Mouse (Mus musculus) ES-E14 (cell line): ENCODE measurements around the gene Bpi. TPM values are rescaled to one million over a fixed set of nuclear protein-coding genes. Genes with fewer than 3 reads are reported as not detected.
A peak's percentile ranks its signal among the peaks of the same experiment; 100 is the strongest.

ENCODE experiments used
- DNase-seq: peaks from one replicate; pipeline ENCODE4 v3.0.0-alpha.2; 2013; ENCODE audit warnings: low read depth, low spot score
- H3K27ac ChIP-seq: 2 replicates; pipeline ENCODE4 v1.5.1; 2012; ENCODE audit warnings: low read depth, mild to moderate bottlenecking, low read length, moderate library complexity, mixed read lengths; ENCODE audit not compliant: poor library complexity, insufficient read depth, severe bottlenecking
- H3K36me3 ChIP-seq: 2 replicates; pipeline ENCODE4 v1.6.1; 2012; ENCODE audit warnings: mild to moderate bottlenecking, low read length, moderate library complexity, mixed read lengths; ENCODE audit not compliant: control insufficient read depth, poor library complexity, insufficient read depth, severe bottlenecking
- H3K4me1 ChIP-seq, 2 experiments: fragments of 150-350 bp in 1 of 2; sonication (generic) in 1 of 2; 2 replicates each; pipeline ENCODE4 v1.6.1; 2012; ENCODE audit warnings: low read length in 2 of 2, mild to moderate bottlenecking in 1 of 2, mixed read lengths in 1 of 2; ENCODE audit not compliant: control insufficient read depth in 2 of 2, insufficient read depth in 2 of 2, poor library complexity in 1 of 2
- H3K4me3 ChIP-seq, 2 experiments: fragments of 150-350 bp in 1 of 2; sonication (generic) in 1 of 2; 2 replicates each; pipeline ENCODE4 v1.5.1; 2012; ENCODE audit warnings: low read length in 2 of 2, low read depth in 1 of 2, mild to moderate bottlenecking in 1 of 2, mixed read lengths in 1 of 2; ENCODE audit not compliant: insufficient read depth in 1 of 2, poor library complexity in 1 of 2, severe bottlenecking in 1 of 2
- H3K9ac ChIP-seq: 2 replicates; pipeline ENCODE4 v1.6.1; 2012; ENCODE audit warnings: low read depth, mild to moderate bottlenecking, low read length, mixed read lengths; ENCODE audit not compliant: poor library complexity, insufficient read depth, severe bottlenecking
- H3K9me3 ChIP-seq: fragments of 150-350 bp; sonication (generic); 2 replicates; pipeline ENCODE4 v1.6.1; 2012; ENCODE audit warnings: low read depth, mild to moderate bottlenecking, low read length; ENCODE audit not compliant: control insufficient read depth, insufficient read depth
- CHD2 ChIP-seq: IDR thresholded peaks from 2 replicates; pipeline ENCODE4 v1.6.1; 2014; ENCODE audit warnings: mild to moderate bottlenecking, low read depth, low read length, inconsistent platforms
- HCFC1 ChIP-seq: IDR thresholded peaks from 2 replicates; pipeline ENCODE4 v1.6.1; 2012; ENCODE audit warnings: low read length, inconsistent platforms, borderline replicate concordance; ENCODE audit not compliant: insufficient read depth
- MAFK ChIP-seq: IDR thresholded peaks from 2 replicates; pipeline ENCODE4 v1.6.1; 2014; ENCODE audit warnings: mild to moderate bottlenecking, low read depth, low read length, inconsistent platforms; ENCODE audit not compliant: insufficient read depth
- ZC3H11A ChIP-seq: IDR thresholded peaks from 2 replicates; pipeline ENCODE4 v1.6.1; 2012; ENCODE audit warnings: low read depth, mild to moderate bottlenecking, inconsistent platforms, low read length, borderline replicate concordance
- ZNF384 ChIP-seq: IDR thresholded peaks from 2 replicates; pipeline ENCODE4 v1.6.1; 2012; ENCODE audit warnings: low read depth, low read length, inconsistent platforms
- in situ Hi-C, 2 experiments: fragments of 600-800 bp; cut with MboI; formaldehyde crosslinking; loops; one replicate each; pipeline ENCODE4 v1.15.1; 2025; ENCODE audit warnings: low sequenced_read_pairs in 2 of 2, inconsistent platforms in 1 of 2; ENCODE audit not compliant: unreplicated experiment in 2 of 2
- total RNA-seq: library from RNA; depleted of rRNA; stranded (reverse); fragments of 300-350 nt; gene quantifications from 2 replicates; pipeline ENCODE4 v1.2.3, GENCODE M21; 2012

Gene Bpi
- total RNA-seq, 1 experiment = 0.31 TPM

GRCm38 (mm10) chr2:158250558-158250957, 7.3 kb upstream of the Bpi start:
- Histone ChIP-seq H3K36me3 (no peaks in the 10 kb centered on the region), H3K27ac (no peak overlapping the region), H3K4me3 (no peak overlapping the region), H3K9ac (no peak overlapping the region), H3K4me1 (no peaks in the 10 kb centered on the region), H3K9me3 (no peaks in the 10 kb centered on the region)
- no peak for DNase-seq
- TF ChIP-seq ZC3H11A = no peak
- no peak for TF ChIP-seq MAFK
- no peak for TF ChIP-seq HCFC1
- no peak for TF ChIP-seq ZNF384
- TF ChIP-seq CHD2 = no peak
- in situ Hi-C loops = no loop called here

GRCm38 (mm10) chr2:158253806-158254205, 4.1 kb upstream of the Bpi start:
- in situ Hi-C loops = no loop called here
- no peaks in the 10 kb centered on the region for H3K36me3 ChIP-seq
- H3K27ac ChIP-seq = no peak overlapping the region
- no peak overlapping the region for H3K4me3 ChIP-seq
- TF ChIP-seq HCFC1 (no peak), ZNF384 (no peak), MAFK (no peak), ZC3H11A (no peak), CHD2 (no peak)
- no peaks in the 10 kb centered on the region for H3K9me3 ChIP-seq
- no peak overlapping the region for H3K9ac ChIP-seq
- no peak for DNase-seq
- peaks cover 3 to 8% of the 10 kb centered on the region in 2 experiments; a peak in 2 of 4 replicates for H3K4me1 ChIP-seq

GRCm38 (mm10) chr2:158256894-158257293, 1.0 kb upstream of the Bpi start:
- Histone ChIP-seq H3K36me3 (no peaks in the 10 kb centered on the region), H3K4me3 (no peak overlapping the region), H3K9me3 (no peaks in the 10 kb centered on the region), H3K4me1 (peaks cover 3 to 8% of the 10 kb centered on the region in 2 experiments; a peak in 2 of 4 replicates), H3K27ac (no peak overlapping the region), H3K9ac (no peak overlapping the region)
- peak; percentile 22 for DNase-seq
- in situ Hi-C loops = no loop called here
- TF ChIP-seq ZC3H11A = no peak
- TF ChIP-seq HCFC1 = no peak
- no peak for TF ChIP-seq ZNF384
- no peak for TF ChIP-seq CHD2
- no peak for TF ChIP-seq MAFK

GRCm38 (mm10) chr2:158258781-158259180, 887 bp downstream of the Bpi start:
- in situ Hi-C loops = no loop called here
- peak overlapping the region; percentile 20; the same call in 1 of the 2 replicates for H3K9ac ChIP-seq
- H3K4me3 ChIP-seq = peak overlapping the region in 1 of 2 experiments; percentile 44; a peak in 2 of 4 replicates
- no peaks in the 10 kb centered on the region for H3K9me3 ChIP-seq
- H3K36me3 ChIP-seq = no peaks in the 10 kb centered on the region
- DNase-seq = peak; percentile 90
- H3K4me1 ChIP-seq = peaks cover 3 to 8% of the 10 kb centered on the region in 2 experiments; a peak in 2 of 4 replicates
- H3K27ac ChIP-seq = no peak overlapping the region
- TF ChIP-seq CHD2 (no peak), ZC3H11A (no peak), HCFC1 (no peak), ZNF384 (no peak), MAFK (no peak)

- no peak overlapping the region for H3K27ac ChIP-seq
- no peaks in the 10 kb centered on the region for H3K36me3 ChIP-seq
- H3K4me3 ChIP-seq = no peak overlapping the region
- peaks cover 3 to 8% of the 10 kb centered on the region in 2 experiments; a peak in 2 of 4 replicates for H3K4me1 ChIP-seq
- H3K9me3 ChIP-seq = no peaks in the 10 kb centered on the region
- H3K9ac ChIP-seq = no peak overlapping the region
- TF ChIP-seq CHD2 (no peak), MAFK (no peak), HCFC1 (no peak), ZC3H11A (no peak), ZNF384 (no peak)
- in situ Hi-C loops = no loop called here
- DNase-seq = no peak
Observed at GRCm38 (mm10) chr2:158259498-158259897, 1.6 kb downstream of the Bpi start.
